Mouse (Mus musculus): ENCODE data around the gene Cdon. TPM values are rescaled to one million over a fixed set of nuclear protein-coding genes. Genes with fewer than 3 reads are reported as not detected.

Cdon gene
- 22.9 and 31.1 TPM in 2 replicates for polyA plus RNA-seq (2011; ENCODE audit: insufficient read depth, insufficient read length, low read depth, missing spikeins)

DNA sequence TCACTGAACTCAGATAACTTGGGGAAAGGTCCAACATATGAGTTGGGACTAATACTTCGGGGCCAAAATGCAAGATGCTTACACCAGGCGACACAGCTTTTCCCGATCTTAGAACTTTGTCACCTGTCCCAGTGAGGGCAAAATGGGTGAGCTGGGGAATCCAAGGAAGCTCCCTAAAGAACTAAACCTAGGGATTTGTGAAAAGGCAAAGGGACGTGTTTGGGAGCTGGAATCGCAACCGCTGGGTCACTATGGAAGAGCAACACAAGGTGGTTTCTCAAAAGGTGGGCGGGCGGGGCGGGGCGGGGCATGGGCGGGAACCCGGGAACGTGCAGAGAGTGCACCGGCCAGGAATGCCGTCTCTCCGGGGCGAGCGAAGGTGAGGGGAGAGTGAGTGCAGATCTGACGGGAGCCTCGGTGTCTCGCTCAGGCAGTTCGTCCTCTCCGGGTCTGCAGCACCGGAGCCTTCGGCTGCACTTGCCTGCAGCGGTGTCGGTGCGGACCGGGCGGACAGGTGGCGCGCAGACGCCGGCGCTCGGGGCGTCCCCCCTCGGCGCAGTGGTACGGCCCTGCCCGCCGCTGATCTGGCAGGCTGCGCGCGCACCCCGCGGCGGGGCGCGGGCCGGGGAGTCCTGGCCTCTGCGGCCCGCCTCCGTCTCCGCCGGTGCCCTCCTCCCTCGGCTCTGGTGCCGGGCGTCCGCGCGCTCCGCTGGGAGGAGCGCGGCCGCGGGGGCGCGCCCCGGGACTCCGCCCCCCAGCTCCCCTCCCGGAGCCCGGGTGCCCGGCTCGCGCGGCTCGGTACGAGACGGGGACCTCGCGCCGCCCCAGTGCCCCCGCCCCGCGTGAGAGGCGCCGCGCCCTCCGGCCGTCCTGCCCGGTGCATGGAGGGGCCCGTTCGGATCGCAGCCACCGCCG, at the start of gene Cdon:
Gene Cdon, plus strand, starts transcription at position 324 of the 915 bp plus-strand sequence.
- Histone ChIP-seq H3K4me3 (ENCODE audit: low read depth, low read length) (peak within 1 kb of the TSS; percentile 83), H3K27ac (ENCODE audit: insufficient read depth, low read length) (peak within 1 kb of the TSS; percentile 55), H3K9ac (ENCODE audit: low read depth, poor library complexity, severe bottlenecking) (peak within 1 kb of the TSS; percentile 74), H3K9me3 (replicated peaks; ENCODE audit: control insufficient read depth, insufficient read depth, low read length, poor library complexity, severe bottlenecking) (no peaks in the 10 kb centered on the region), H3K36me3 (ENCODE audit: control insufficient read depth, insufficient read depth, low read length, poor library complexity, severe bottlenecking) (no peaks in the 10 kb centered on the region), H3K4me1 (ENCODE audit: control insufficient read depth, insufficient read depth, low read length) (no peaks in the 10 kb centered on the region), H3K27me3 (ENCODE audit: control insufficient read depth, insufficient read depth, low read length, poor library complexity, severe bottlenecking) (no peaks in the 10 kb centered on the region)
- no peak for TF ChIP-seq POLR2A (IDR thresholded peaks at IDR 0.05; ENCODE audit: insufficient read depth, low read length)
- TF ChIP-seq CTCF (IDR thresholded peaks at IDR 0.05; ENCODE audit: low read depth, low read length): no peak
- TF ChIP-seq EP300 (IDR thresholded peaks at IDR 0.05; ENCODE audit: insufficient read depth, low read depth, low read length): no peak

GRCm38 (mm10) chr9:35372324-35373101, 48.4 kb upstream of the Cdon start:
- H3K9ac ChIP-seq (ENCODE audit: low read depth, poor library complexity, severe bottlenecking): no peak overlapping the region
- no peak overlapping the region for H3K27ac ChIP-seq (ENCODE audit: insufficient read depth, low read length)
- no peaks in the 10 kb centered on the region for H3K27me3 ChIP-seq (ENCODE audit: control insufficient read depth, insufficient read depth, low read length, poor library complexity, severe bottlenecking)
- H3K36me3 ChIP-seq (ENCODE audit: control insufficient read depth, insufficient read depth, low read length, poor library complexity, severe bottlenecking): no peaks in the 10 kb centered on the region
- TF ChIP-seq CTCF (IDR thresholded peaks at IDR 0.05; ENCODE audit: low read depth, low read length) (no peak), EP300 (IDR thresholded peaks at IDR 0.05; ENCODE audit: insufficient read depth, low read depth, low read length) (no peak), POLR2A (IDR thresholded peaks at IDR 0.05; ENCODE audit: insufficient read depth, low read length) (no peak)
- no peaks in the 10 kb centered on the region for H3K4me1 ChIP-seq (ENCODE audit: control insufficient read depth, insufficient read depth, low read length)
- H3K9me3 ChIP-seq (replicated peaks; ENCODE audit: control insufficient read depth, insufficient read depth, low read length, poor library complexity, severe bottlenecking): no peaks in the 10 kb centered on the region
- H3K4me3 ChIP-seq (ENCODE audit: low read depth, low read length): no peak overlapping the region

GRCm38 (mm10) chr9:35377916-35378315, 43.0 kb upstream of the Cdon start:
- Histone ChIP-seq H3K36me3 (ENCODE audit: control insufficient read depth, insufficient read depth, low read length, poor library complexity, severe bottlenecking) (no peaks in the 10 kb centered on the region), H3K9ac (ENCODE audit: low read depth, poor library complexity, severe bottlenecking) (no peak overlapping the region), H3K9me3 (replicated peaks; ENCODE audit: control insufficient read depth, insufficient read depth, low read length, poor library complexity, severe bottlenecking) (no peaks in the 10 kb centered on the region), H3K27me3 (ENCODE audit: control insufficient read depth, insufficient read depth, low read length, poor library complexity, severe bottlenecking) (no peaks in the 10 kb centered on the region), H3K4me1 (ENCODE audit: control insufficient read depth, insufficient read depth, low read length) (no peaks in the 10 kb centered on the region), H3K27ac (ENCODE audit: insufficient read depth, low read length) (no peak overlapping the region), H3K4me3 (ENCODE audit: low read depth, low read length) (no peak overlapping the region)
- TF ChIP-seq POLR2A (IDR thresholded peaks at IDR 0.05; ENCODE audit: insufficient read depth, low read length) (no peak), CTCF (IDR thresholded peaks at IDR 0.05; ENCODE audit: low read depth, low read length) (no peak), EP300 (IDR thresholded peaks at IDR 0.05; ENCODE audit: insufficient read depth, low read depth, low read length) (no peak)

- Histone ChIP-seq H3K4me1 (ENCODE audit: control insufficient read depth, insufficient read depth, low read length) (no peaks in the 10 kb centered on the region), H3K9me3 (replicated peaks; ENCODE audit: control insufficient read depth, insufficient read depth, low read length, poor library complexity, severe bottlenecking) (no peaks in the 10 kb centered on the region), H3K9ac (ENCODE audit: low read depth, poor library complexity, severe bottlenecking) (no peak overlapping the region), H3K27me3 (ENCODE audit: control insufficient read depth, insufficient read depth, low read length, poor library complexity, severe bottlenecking) (no peaks in the 10 kb centered on the region), H3K36me3 (ENCODE audit: control insufficient read depth, insufficient read depth, low read length, poor library complexity, severe bottlenecking) (no peaks in the 10 kb centered on the region), H3K4me3 (ENCODE audit: low read depth, low read length) (no peak overlapping the region), H3K27ac (ENCODE audit: insufficient read depth, low read length) (no peak overlapping the region)
- TF ChIP-seq CTCF (IDR thresholded peaks at IDR 0.05; ENCODE audit: low read depth, low read length) (no peak), POLR2A (IDR thresholded peaks at IDR 0.05; ENCODE audit: insufficient read depth, low read length) (no peak), EP300 (IDR thresholded peaks at IDR 0.05; ENCODE audit: insufficient read depth, low read depth, low read length) (no peak)
Observed at GRCm38 (mm10) chr9:35378991-35379390, 41.9 kb upstream of the Cdon start.

- Histone ChIP-seq H3K27me3 (ENCODE audit: control insufficient read depth, insufficient read depth, low read length, poor library complexity, severe bottlenecking) (no peaks in the 10 kb centered on the region), H3K27ac (ENCODE audit: insufficient read depth, low read length) (no peak overlapping the region), H3K4me1 (ENCODE audit: control insufficient read depth, insufficient read depth, low read length) (no peaks in the 10 kb centered on the region), H3K9ac (ENCODE audit: low read depth, poor library complexity, severe bottlenecking) (no peak overlapping the region), H3K9me3 (replicated peaks; ENCODE audit: control insufficient read depth, insufficient read depth, low read length, poor library complexity, severe bottlenecking) (no peaks in the 10 kb centered on the region), H3K36me3 (ENCODE audit: control insufficient read depth, insufficient read depth, low read length, poor library complexity, severe bottlenecking) (no peaks in the 10 kb centered on the region), H3K4me3 (ENCODE audit: low read depth, low read length) (no peak overlapping the region)
- TF ChIP-seq CTCF (IDR thresholded peaks at IDR 0.05; ENCODE audit: low read depth, low read length): no peak
- TF ChIP-seq POLR2A (IDR thresholded peaks at IDR 0.05; ENCODE audit: insufficient read depth, low read length): no peak
- no peak for TF ChIP-seq EP300 (IDR thresholded peaks at IDR 0.05; ENCODE audit: insufficient read depth, low read depth, low read length)
Observed at GRCm38 (mm10) chr9:35399896-35400295, 21.0 kb upstream of the Cdon start.

Measured in ES-Bruce4 (cell line).